Mouse (Mus musculus): ENCODE measurements around the gene Col16a1.

- TF ChIP-seq CTCF (IDR thresholded peaks at IDR 0.05; ENCODE audit: low read depth) (no peak), EP300 (IDR thresholded peaks at IDR 0.05; ENCODE audit: low read depth) (no peak)
These were observed 59.9 kb downstream of the Col16a1 start for GRCm38 (mm10) chr4:130107444-130108131.
